Mouse (Mus musculus) left cerebral cortex, adult 18-20 months (tissue): Measurements from ENCODE around the gene Ywhae. TPM values are rescaled to one million over a fixed set of nuclear protein-coding genes. Genes with fewer than 3 reads are reported as not detected.

Source experiments
- DNase-seq, 2 experiments: peaks; one replicate each; pipeline ENCODE4 v3.0.0; 2021 to 2022; ENCODE audit warnings: low spot score in 2 of 2, mixed read lengths in 1 of 2
- total RNA-seq, 2 experiments: library from RNA; stranded (reverse); gene quantifications; 2 replicates each; pipeline ENCODE4 v1.2.3; 2021

The Ywhae gene
- total RNA-seq, 2 experiments from 2014 or later: 948 to 1,014 TPM

DNA sequence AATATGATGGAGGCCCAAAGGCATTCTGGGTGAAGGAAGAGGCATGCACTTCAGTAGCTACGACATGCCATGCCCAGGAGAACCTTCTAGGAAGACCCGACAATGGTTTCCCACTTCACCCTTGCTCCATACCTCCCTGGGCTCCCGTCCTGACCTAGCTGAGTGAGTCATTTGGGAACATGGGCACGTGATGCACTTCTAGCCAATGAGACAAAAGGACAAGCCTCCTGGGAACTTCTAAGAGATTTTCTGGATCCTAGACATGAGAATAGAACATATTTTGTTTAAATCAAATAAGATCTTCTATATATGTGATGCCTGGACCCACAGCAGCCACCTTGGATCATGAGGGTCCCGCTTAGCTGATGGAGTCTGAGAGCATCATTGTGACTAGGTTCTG, 59.9 kb downstream of the Ywhae start:
- DNase-seq: no peak

DNA sequence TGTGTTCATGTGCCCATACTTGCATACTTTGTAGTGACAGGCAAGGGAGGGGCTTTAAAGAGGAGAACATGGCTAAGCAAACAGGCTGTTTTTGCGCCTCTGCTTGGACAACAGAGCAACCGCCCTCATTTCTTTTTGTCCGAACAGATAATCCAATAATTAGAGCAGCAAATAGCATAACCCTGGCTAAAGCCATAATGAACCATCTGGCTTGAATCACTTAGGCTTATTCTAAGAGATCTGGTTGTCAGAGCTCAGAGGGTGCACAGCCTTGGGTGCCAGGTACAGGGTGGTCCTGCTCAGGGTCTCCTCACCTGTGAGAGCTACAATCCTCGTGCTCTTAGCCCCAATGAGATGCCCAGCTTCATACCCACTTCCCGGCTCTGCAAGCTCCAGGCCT, 60.7 kb downstream of the Ywhae start:
- no peak for DNase-seq

DNA sequence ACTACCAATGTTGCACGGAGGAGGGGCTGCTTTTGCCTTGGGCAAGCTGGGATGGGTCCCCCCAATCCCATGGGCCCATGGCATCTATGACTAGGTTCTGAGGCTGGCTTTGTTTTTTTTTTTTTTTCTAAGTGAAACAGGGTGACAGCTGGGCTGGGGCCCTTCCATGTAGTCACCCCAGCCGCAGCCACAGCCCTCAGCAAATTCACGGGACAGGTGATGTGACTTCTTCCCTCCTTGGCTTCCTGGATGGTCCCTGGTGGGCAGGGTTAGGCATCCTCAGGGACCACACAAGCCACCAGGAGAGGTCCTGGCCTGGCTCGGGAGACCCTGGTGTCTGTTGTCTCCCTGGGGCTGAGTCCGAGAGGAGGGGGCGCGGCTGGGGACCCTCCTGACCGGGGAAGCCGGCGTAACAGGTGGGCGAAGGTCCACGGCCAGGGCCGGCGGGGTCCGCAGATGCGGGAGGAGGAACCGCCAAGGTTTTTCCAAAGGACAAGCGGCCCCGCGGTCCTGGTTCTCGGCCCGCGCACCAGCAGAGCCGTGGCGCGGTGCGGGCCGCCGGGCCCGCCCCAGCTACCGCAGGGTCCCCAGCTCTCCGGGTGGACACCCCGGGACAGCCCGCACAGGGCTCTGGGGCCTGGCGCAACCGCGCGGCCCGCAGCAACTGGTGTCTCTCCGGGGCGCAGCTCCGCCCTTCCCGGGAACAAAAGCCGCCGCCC, 62.1 kb downstream of the Ywhae start:
- no peak for DNase-seq

DNA sequence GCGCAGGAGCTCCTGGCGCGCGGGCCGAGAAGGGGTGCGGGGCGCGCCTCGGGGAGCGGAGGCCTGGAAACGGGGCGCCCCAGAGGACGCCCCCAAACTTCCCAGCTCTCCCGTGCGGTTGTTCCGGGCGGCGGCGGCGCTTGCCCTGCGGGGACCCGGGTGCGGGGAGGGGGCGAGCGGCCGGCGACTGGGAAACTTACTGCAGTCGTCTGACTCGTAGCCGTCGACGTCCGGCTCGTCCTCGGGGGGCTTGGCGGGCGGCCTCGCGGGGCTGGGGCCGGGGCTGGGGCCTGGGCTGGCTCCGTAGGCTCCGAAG, 62.6 kb downstream of the Ywhae start:
- DNase-seq: no peak

DNA sequence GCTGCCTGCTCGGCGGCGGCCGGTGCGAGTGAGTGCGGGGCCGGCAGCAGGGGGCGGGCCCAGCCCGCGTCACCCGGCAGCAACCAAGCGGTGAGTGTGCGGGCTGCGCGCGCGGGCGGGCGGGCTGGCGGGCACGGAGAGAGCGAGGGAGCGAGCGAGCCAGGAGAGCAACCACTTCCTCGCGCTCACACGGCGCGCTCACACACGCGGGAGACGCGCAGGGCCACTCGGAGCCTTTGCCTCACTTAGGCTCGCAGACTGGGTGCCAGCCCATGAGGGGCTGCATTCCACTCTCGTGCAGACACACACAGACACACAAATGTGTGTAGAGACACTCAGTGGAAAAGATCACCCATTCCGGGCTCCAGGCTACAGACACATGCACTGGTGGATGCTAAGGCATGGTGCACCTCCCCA, 63.4 kb downstream of the Ywhae start, which contains the start of gene Doc2b:
Gene Doc2b (minus strand): TSS at position 21 of the 417 bp plus-strand sequence.
- peak; percentile 68 to 84 for DNase-seq

DNA sequence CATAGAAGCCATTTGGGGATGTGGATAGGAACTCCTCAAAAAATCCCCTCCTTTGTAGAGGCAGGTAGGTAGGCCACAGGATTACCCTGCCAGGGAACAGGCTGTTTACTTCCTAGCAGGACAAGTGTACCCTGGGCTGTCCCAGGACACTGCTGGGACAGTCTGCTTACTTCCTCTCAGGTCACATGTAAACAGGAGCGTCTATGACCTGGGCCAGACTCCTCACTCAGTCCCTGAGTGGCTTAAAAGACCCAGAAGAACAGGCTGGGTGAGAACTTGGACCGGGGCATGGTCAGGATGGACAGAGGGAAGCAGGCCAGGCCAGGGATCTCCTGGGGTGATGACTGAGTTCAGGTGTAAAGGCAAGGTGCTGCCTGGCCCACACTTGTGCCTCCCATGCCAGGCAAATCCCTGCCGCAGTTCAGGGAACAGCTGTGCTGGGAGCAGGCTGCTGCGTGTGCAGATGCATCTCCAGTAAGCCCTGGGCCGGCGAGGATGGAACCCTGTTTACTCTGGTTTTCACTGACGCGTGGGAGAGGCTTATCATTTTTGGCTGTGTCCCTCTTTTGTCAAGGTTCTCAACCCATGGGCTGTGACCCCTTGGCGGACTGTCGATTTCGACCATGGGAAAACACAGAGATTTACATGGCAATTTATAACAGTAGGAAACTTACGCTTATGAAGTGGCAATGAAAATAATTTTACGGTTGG, 64.0 kb downstream of the Ywhae start:
- no peak for DNase-seq

DNA sequence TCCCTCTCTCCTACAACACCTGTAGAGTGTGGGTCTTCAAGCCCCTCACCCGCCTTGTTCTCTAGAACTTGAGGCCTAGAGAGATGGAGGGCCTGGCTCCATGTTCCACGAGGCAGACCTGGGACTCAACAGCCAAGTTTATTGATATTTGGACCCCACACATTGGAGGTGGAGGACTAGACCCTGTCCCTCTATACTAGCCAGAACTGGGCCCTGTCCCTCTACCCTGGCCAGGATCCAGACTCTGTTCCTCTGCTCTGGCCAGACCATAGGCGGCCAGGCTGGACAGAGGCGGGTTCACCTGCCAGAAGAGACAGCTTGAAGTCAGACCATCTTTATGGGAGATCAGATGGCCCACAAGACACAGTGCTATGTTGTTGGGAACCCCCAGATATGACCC, 68.7 kb downstream of the Ywhae start:
- no peak for DNase-seq

DNA sequence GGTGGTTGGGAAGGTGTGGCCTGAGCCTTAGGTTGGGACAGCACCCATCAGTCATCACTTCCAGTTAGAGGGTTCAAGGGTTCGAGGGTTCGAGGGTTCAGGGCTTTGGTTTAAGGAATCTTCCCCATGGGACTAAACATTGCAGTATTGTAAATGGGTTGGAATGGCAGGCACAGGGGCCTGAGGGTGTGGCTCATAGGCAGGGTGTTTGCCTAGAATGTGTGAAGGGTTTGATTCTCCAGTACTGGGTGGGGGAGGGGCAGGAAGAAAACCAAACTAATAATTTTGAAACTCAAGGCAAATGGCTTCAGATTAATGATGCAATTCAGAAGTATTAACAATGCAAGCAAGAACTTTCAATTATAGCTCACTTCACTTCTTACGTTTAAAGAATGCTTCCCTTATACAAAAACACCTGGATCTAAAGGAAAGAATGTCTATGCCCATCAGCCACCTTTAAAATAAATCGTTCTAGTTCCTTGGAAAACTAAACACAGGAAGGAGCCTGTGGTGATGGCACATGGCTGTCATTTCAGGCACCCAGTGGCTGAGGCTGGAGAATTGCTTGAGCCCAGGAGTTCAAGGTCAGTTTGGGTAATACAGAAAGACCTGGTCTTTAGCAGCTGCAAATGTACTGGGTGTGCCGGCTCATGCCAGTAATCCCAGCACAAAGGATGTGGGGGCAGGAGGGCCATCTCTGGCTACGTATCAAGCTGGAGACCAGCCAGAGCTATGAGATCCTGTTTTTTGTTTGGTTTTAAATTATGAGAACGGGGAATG, 69.3 kb downstream of the Ywhae start:
- no peak for DNase-seq

DNA sequence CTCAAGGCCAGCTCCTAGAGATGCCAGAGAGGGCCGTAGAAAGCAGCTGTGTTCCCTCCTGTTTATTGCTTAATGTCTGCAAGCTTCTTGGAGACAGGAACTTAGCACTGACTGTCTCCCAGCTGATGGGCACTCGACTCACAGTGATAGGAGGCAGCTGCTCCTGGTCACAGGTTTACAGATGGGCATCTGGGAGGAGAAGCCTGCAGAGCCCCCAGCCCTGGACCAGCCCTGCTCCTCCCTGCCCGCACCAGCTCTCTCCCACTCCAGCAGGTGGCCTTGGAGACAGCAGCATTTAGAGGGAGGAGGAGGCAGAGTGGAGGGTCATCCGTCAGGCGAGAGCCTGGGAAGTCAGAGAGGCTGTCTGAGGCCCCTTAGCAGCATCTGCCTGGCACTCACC, 74.8 kb downstream of the Ywhae start:
- no peak for DNase-seq

DNA sequence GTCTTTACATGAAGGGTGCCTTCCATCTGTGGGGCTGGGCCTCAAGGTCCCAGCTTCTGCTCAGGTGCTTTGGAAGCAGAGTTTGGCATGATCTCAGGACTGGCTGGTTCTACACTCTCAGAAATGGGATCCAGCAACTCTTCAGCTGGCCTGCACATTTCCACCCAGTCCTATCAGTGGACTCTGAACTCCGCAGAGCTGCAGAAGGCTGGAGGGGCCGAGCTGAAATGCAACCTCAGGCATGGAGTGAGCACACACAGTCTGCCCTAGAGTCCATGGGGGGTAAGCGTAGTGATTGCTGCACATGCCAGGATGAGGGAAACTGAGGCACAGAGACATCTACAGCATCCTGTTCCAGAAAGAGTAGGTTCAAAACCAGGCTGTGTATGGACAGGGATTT, 77.9 kb downstream of the Ywhae start:
- DNase-seq: no peak

DNA sequence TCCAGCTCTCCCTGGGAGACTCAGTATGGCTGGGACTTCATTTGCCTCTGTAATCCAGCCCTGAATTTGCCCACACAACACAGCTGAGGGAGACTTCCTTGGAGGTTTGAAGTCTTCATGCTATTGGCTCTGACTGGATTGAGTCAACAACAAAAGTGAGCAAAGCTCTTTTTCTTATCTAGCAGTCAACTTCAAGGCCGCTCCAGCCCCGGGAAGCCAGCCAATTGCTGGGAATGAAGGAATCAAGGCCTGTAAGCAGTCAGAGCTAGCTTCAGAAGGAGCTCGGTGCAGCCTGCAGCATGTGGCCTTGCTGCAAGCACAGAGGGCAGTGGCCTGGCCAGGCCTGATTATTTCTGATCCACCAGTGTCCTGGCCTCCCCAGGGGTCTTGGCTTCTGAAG, 79.2 kb downstream of the Ywhae start:
- peak; percentile 21 to 56 for DNase-seq

DNA sequence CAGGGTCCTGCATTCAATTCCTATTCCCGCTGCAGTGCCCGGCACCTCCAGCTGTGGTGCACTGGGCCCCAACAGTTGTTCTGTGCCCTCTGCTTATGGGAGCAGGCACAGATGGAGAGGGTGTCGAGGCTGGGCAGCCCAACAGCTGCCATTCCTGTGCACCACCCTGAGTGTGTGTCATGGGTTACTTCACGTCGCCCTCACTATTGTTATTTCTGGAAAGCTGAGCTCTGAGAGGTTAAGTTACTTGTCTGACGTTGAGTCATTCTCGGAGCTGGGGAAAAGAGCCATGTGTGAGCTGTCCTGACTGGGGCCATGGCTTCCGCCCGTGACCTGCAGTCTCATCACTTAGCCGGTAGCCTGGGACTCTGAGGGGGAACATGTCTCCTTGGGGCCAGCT, 80.4 kb downstream of the Ywhae start:
- no peak for DNase-seq

Other genes starting within 250 kb of the Ywhae start
- 100 to 1,000 TPM; 128 to 134 TPM for gene Prpf8, start 246.1 kb upstream of the Ywhae start, total RNA-seq
- 1 to 10 TPM; 1.6 to 1.8 TPM for gene Rilp, start 222.8 kb upstream of the Ywhae start, total RNA-seq
- 1 to 10 TPM; 1.1 to 1.2 TPM for gene Scarf1, start 219.3 kb upstream of the Ywhae start, total RNA-seq
- 10 to 100 TPM; 49.9 to 50.9 TPM for gene Slc43a2, start 201.2 kb upstream of the Ywhae start, total RNA-seq
- 100 to 1,000 TPM; 330 to 343 TPM for gene Pitpna, start 144.8 kb upstream of the Ywhae start, total RNA-seq
- 10 to 100 TPM; 36.1 to 36.6 TPM for gene Inpp5k, start 101.9 kb upstream of the Ywhae start, total RNA-seq
- 10 to 100 TPM; 20.9 to 25.1 TPM for gene Myo1c, start 82.4 kb upstream of the Ywhae start, total RNA-seq
- gene Crk, start 53.6 kb upstream of the Ywhae start, total RNA-seq: 100 to 1,000 TPM; 126 to 132 TPM
- gene Doc2b, start 63.2 kb downstream of the Ywhae start, total RNA-seq: 10 to 100 TPM; 18.9 to 23.4 TPM
- 1 to 10 TPM; 1.9 to 2.7 TPM for gene Rph3al, start 205.6 kb downstream of the Ywhae start, total RNA-seq